Mouse (Mus musculus) liver, adult (tissue): ENCODE results near the gene Polm.

ENCODE experiments used
- GATA4 ChIP-seq: IDR thresholded peaks from 2 replicates; pipeline ENCODE4 v1.6.1; 2014; ENCODE audit warnings: mild to moderate bottlenecking, low read length; ENCODE audit not compliant: insufficient replicate concordance

Polm gene

GRCm38 (mm10) chr11:5840346-5840745, 2.5 kb upstream of the Polm start:
- no peak for TF ChIP-seq GATA4

GRCm38 (mm10) chr11:5836126-5836525, 1.7 kb downstream of the Polm start:
- no peak for TF ChIP-seq GATA4

- no peak for TF ChIP-seq GATA4
Measured at GRCm38 (mm10) chr11:5835057-5835456, 2.8 kb downstream of the Polm start.

DNA sequence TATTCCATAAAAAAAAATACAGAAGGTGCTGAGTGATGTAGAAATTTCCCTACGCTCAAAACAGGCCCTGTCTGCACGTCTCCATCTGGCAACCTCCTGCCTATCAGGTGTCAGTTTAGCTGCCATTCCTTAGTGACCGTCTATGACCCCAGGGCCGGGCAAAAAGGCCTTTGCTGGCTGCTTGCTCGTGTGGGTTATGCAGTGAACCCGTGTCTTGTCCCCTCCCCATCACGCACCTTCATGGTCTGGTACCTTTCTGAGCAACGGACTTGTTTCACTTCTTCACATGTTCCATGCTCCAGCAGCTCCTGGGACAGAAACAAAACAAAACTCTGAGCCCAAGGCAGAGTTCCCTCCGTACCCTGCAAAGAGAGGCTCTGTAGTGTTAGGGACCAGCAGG, 3.3 kb downstream of the Polm start:
- no peak for TF ChIP-seq GATA4

GRCm38 (mm10) chr11:5829327-5829726, 8.5 kb downstream of the Polm start:
- no peak for TF ChIP-seq GATA4

GRCm38 (mm10) chr11:5828509-5829191, 9.2 kb downstream of the Polm start:
- no peak for TF ChIP-seq GATA4

DNA sequence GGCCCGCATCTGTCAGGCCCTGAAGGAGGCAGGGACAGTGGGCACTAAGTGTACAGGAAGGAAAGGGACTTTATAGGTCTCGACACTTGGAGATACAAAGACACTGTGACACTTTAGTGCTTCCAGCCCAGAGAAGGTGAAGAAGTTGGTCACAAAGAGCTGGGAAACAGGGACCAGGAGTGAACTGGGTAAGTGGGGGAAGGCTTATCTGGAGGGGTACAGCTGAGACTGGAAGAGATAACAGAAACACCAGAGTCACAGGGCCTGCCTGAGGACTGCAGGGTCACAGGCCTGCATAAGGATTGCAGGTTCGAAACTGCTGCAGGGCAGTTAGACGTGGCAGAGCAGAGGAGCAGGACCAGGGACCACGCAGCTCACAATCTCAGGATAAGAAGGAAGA, 9.9 kb downstream of the Polm start:
- no peak for TF ChIP-seq GATA4

DNA sequence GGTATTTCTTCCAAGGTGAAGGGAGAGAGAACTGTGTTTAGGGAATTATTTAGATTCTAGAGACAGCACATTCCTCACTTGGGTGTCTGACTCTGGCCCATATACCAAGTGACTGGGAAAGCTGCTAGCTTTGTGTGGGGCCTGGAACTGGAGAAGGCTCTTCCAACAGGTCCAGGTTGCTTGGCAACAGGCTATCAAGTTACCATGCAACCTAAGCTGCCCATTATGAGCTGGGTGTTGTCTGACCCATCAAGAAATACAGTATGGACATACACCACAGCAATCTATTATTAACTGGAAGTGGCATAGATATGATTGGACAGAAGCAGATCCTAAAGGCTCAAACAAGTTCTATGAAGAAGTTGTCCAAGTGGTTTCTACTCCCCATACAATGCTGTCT, 12.4 kb downstream of the Polm start:
- no peak for TF ChIP-seq GATA4

DNA sequence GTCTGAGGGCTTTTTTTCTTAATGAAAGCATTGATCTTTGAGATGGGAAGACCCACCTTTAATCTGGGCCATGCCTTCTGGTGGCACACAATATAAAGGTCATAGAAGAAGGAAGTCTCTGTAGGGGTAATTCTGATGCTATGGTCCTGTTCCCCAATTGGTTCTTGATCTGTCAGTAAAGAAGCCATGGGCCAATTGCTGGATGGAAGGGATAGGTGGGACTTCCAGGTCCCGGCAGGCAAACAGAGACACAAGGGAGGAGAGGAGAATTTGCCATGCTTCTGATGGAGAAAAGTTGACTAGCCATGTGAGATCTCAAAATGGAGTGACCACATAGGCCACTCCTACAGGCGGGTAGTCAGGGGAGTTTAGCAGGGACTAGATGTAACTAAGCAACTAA, 18.6 kb downstream of the Polm start:
- no peak for TF ChIP-seq GATA4

DNA sequence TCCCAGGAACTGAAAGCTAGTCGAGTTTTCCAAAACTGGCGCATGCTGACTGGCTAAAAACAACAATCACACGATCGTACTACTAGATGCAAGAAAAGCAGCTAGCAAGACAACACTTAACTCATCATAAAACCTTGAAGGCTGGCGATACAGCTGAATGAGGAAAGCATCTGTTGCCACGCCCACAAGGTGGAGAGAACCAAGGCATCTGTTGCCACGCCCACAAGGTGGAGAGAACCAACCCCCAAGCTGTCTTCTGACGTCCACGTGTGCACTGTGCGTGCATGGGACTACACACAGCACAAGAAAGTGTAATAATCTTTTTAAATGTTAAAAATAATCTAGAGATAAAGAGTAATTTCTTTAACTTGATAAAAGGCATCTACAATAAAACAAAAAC, 24.4 kb downstream of the Polm start:
- no peak for TF ChIP-seq GATA4

GRCm38 (mm10) chr11:5807956-5808355, 29.9 kb downstream of the Polm start:
- no peak for TF ChIP-seq GATA4

GRCm38 (mm10) chr11:5805711-5806110, 32.1 kb downstream of the Polm start:
- TF ChIP-seq GATA4 = no peak

DNA sequence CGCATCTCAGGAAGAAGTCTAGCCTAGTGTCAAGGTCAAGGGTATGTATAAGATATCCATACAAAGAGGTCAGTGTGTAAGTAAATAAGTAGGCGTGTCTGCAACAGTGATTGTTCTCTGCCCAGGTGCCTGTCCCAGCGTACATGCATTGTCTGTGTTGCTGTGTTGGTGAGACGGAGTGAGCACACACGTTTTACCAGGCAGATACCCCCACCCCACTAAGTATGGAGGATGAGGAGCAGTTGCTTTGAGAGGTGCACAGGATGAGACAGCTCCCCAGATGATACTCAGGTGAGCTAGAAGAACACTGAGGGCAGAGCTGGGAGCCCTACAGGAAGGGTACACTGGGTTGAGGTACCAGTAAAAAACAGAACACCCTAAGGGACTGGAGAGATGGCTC, 33.6 kb downstream of the Polm start:
- TF ChIP-seq GATA4 = no peak

- no peak for TF ChIP-seq GATA4
Measured at GRCm38 (mm10) chr11:5803551-5803981, 34.2 kb downstream of the Polm start, which contains the start of gene Pgam2. Pgam2 (minus strand) TSS chr11:5803733.

GRCm38 (mm10) chr11:5802457-5803217, 35.2 kb downstream of the Polm start:
- TF ChIP-seq GATA4 = no peak

- TF ChIP-seq GATA4 = no peak
Measured at GRCm38 (mm10) chr11:5802005-5802404, 35.8 kb downstream of the Polm start.
